Mouse (Mus musculus): ENCODE results near the gene Rps6kb1. TPM values are rescaled to one million over a fixed set of nuclear protein-coding genes. Genes with fewer than 3 reads are reported as not detected.

Gene Rps6kb1
- 45.2 and 56.8 TPM in 2 replicates for polyA plus RNA-seq (2015; fragmentation: Nextera tagmentation; extraction: Ambion mirVana)

GRCm38 (mm10) chr11:86544639-86545299 is at the start of gene Rps6kb1, which contains the start of gene Tubd1:
Rps6kb1 (minus strand) TSS chr11:86544805.
Tubd1 (plus strand) TSS chr11:86544991.
- H3K27ac ChIP-seq (ENCODE audit: low read length): peak within 1 kb of the TSS; percentile 90
- under 1% methylated on average over 43 of the region's 43 CpGs for WGBS
- ATAC-seq: peak; percentile 99
- H3K4me1 ChIP-seq (ENCODE audit: control insufficient read depth, insufficient read depth, low read length): peaks cover 13% of the 10 kb centered on the region
- no peaks in the 10 kb centered on the region for H3K36me3 ChIP-seq (ENCODE audit: control insufficient read depth, insufficient read depth, low read length)
- H3K27me3 ChIP-seq (replicated peaks; ENCODE audit: control insufficient read depth, insufficient read depth, low read length): no peaks in the 10 kb centered on the region
- peak within 1 kb of the TSS; percentile 73 for H3K4me2 ChIP-seq (ENCODE audit: low read depth, low read length)
- peak within 1 kb of the TSS; percentile 99 for H3K9ac ChIP-seq (ENCODE audit: low read depth, low read length)
- H3K9me3 ChIP-seq (ENCODE audit: control insufficient read depth, low read length): no peaks in the 10 kb centered on the region
- H3K4me3 ChIP-seq (ENCODE audit: low read length): peak within 1 kb of the TSS; percentile 82

- Histone ChIP-seq H3K9ac (ENCODE audit: low read depth, low read length) (no peak overlapping the region), H3K4me1 (ENCODE audit: control insufficient read depth, insufficient read depth, low read length) (peaks cover 3% of the 10 kb centered on the region; the same call in 1 of the 2 replicates), H3K27me3 (replicated peaks; ENCODE audit: control insufficient read depth, insufficient read depth, low read length) (no peaks in the 10 kb centered on the region), H3K9me3 (ENCODE audit: control insufficient read depth, low read length) (no peaks in the 10 kb centered on the region), H3K4me2 (ENCODE audit: low read depth, low read length) (no peak overlapping the region), H3K36me3 (ENCODE audit: control insufficient read depth, insufficient read depth, low read length) (no peaks in the 10 kb centered on the region), H3K27ac (ENCODE audit: low read length) (no peak overlapping the region), H3K4me3 (ENCODE audit: low read length) (no peak overlapping the region)
- no peak for ATAC-seq
- 89% methylated on average over 5 of the region's 5 CpGs for WGBS
These were observed 48.8 kb upstream of the Rps6kb1 start for GRCm38 (mm10) chr11:86593443-86593842.

- H3K9me3 ChIP-seq (ENCODE audit: control insufficient read depth, low read length): no peaks in the 10 kb centered on the region
- WGBS: 27% methylated on average over 3 of the region's 3 CpGs
- H3K27me3 ChIP-seq (replicated peaks; ENCODE audit: control insufficient read depth, insufficient read depth, low read length): no peaks in the 10 kb centered on the region
- H3K4me2 ChIP-seq (ENCODE audit: low read depth, low read length): no peak overlapping the region
- peak; percentile 52; the same call in 1 of the 2 replicates for ATAC-seq
- H3K4me1 ChIP-seq (ENCODE audit: control insufficient read depth, insufficient read depth, low read length): peaks cover 4% of the 10 kb centered on the region; the same call in 1 of the 2 replicates
- H3K36me3 ChIP-seq (ENCODE audit: control insufficient read depth, insufficient read depth, low read length): no peaks in the 10 kb centered on the region
- no peak overlapping the region for H3K4me3 ChIP-seq (ENCODE audit: low read length)
- no peak overlapping the region for H3K27ac ChIP-seq (ENCODE audit: low read length)
- H3K9ac ChIP-seq (ENCODE audit: low read depth, low read length): no peak overlapping the region
These were observed 48.4 kb upstream of the Rps6kb1 start for GRCm38 (mm10) chr11:86592993-86593392.

- no peak overlapping the region for H3K27ac ChIP-seq (ENCODE audit: low read length)
- H3K9me3 ChIP-seq (ENCODE audit: control insufficient read depth, low read length): no peaks in the 10 kb centered on the region
- no peaks in the 10 kb centered on the region for H3K36me3 ChIP-seq (ENCODE audit: control insufficient read depth, insufficient read depth, low read length)
- 90% methylated on average over 2 of the region's 2 CpGs for WGBS
- peaks cover 8% of the 10 kb centered on the region; the same call in 1 of the 2 replicates for H3K4me1 ChIP-seq (ENCODE audit: control insufficient read depth, insufficient read depth, low read length)
- H3K4me3 ChIP-seq (ENCODE audit: low read length): no peak overlapping the region
- H3K27me3 ChIP-seq (replicated peaks; ENCODE audit: control insufficient read depth, insufficient read depth, low read length): no peaks in the 10 kb centered on the region
- no peak overlapping the region for H3K9ac ChIP-seq (ENCODE audit: low read depth, low read length)
- H3K4me2 ChIP-seq (ENCODE audit: low read depth, low read length): no peak overlapping the region
- no peak for ATAC-seq
These were observed 47.5 kb upstream of the Rps6kb1 start for GRCm38 (mm10) chr11:86591931-86592616.

- Histone ChIP-seq H3K36me3 (ENCODE audit: control insufficient read depth, insufficient read depth, low read length) (no peaks in the 10 kb centered on the region), H3K4me3 (ENCODE audit: low read length) (no peak overlapping the region), H3K27ac (ENCODE audit: low read length) (no peak overlapping the region), H3K27me3 (replicated peaks; ENCODE audit: control insufficient read depth, insufficient read depth, low read length) (no peaks in the 10 kb centered on the region), H3K4me2 (ENCODE audit: low read depth, low read length) (no peak overlapping the region), H3K9ac (ENCODE audit: low read depth, low read length) (no peak overlapping the region), H3K9me3 (ENCODE audit: control insufficient read depth, low read length) (no peaks in the 10 kb centered on the region), H3K4me1 (ENCODE audit: control insufficient read depth, insufficient read depth, low read length) (peaks cover 8% of the 10 kb centered on the region; the same call in 1 of the 2 replicates)
- ATAC-seq: no peak
- WGBS: 80% methylated on average over 4 of the region's 4 CpGs
These were observed 46.8 kb upstream of the Rps6kb1 start for GRCm38 (mm10) chr11:86591301-86591845.

GRCm38 (mm10) chr11:86590579-86590978 is 46.0 kb upstream of the Rps6kb1 start:
- Histone ChIP-seq H3K36me3 (ENCODE audit: control insufficient read depth, insufficient read depth, low read length) (no peaks in the 10 kb centered on the region), H3K27me3 (replicated peaks; ENCODE audit: control insufficient read depth, insufficient read depth, low read length) (no peaks in the 10 kb centered on the region), H3K4me1 (ENCODE audit: control insufficient read depth, insufficient read depth, low read length) (peaks cover 8% of the 10 kb centered on the region; the same call in 1 of the 2 replicates), H3K4me2 (ENCODE audit: low read depth, low read length) (no peak overlapping the region), H3K9me3 (ENCODE audit: control insufficient read depth, low read length) (no peaks in the 10 kb centered on the region), H3K27ac (ENCODE audit: low read length) (no peak overlapping the region), H3K4me3 (ENCODE audit: low read length) (no peak overlapping the region), H3K9ac (ENCODE audit: low read depth, low read length) (no peak overlapping the region)
- ATAC-seq: no peak
- 89% methylated on average over 10 of the region's 10 CpGs for WGBS

- Histone ChIP-seq H3K27me3 (replicated peaks; ENCODE audit: control insufficient read depth, insufficient read depth, low read length) (no peaks in the 10 kb centered on the region), H3K4me1 (ENCODE audit: control insufficient read depth, insufficient read depth, low read length) (peaks cover 8% of the 10 kb centered on the region; the same call in 1 of the 2 replicates), H3K9me3 (ENCODE audit: control insufficient read depth, low read length) (no peaks in the 10 kb centered on the region), H3K4me3 (ENCODE audit: low read length) (no peak overlapping the region), H3K36me3 (ENCODE audit: control insufficient read depth, insufficient read depth, low read length) (no peaks in the 10 kb centered on the region), H3K4me2 (ENCODE audit: low read depth, low read length) (no peak overlapping the region), H3K9ac (ENCODE audit: low read depth, low read length) (no peak overlapping the region), H3K27ac (ENCODE audit: low read length) (no peak overlapping the region)
- no peak for ATAC-seq
- WGBS: 82% methylated on average over 4 of the region's 4 CpGs
These were observed 45.5 kb upstream of the Rps6kb1 start for GRCm38 (mm10) chr11:86590066-86590465.

- no peak for ATAC-seq
- H3K4me2 ChIP-seq (ENCODE audit: low read depth, low read length): no peak overlapping the region
- H3K36me3 ChIP-seq (ENCODE audit: control insufficient read depth, insufficient read depth, low read length): no peaks in the 10 kb centered on the region
- no peaks in the 10 kb centered on the region for H3K9me3 ChIP-seq (ENCODE audit: control insufficient read depth, low read length)
- 82% methylated on average over 4 of the region's 4 CpGs for WGBS
- H3K4me3 ChIP-seq (ENCODE audit: low read length): no peak overlapping the region
- peak overlapping the region; percentile 18; the same call in 1 of the 2 replicates for H3K27ac ChIP-seq (ENCODE audit: low read length)
- peaks cover 11% of the 10 kb centered on the region; the same call in 1 of the 2 replicates for H3K4me1 ChIP-seq (ENCODE audit: control insufficient read depth, insufficient read depth, low read length)
- no peaks in the 10 kb centered on the region for H3K27me3 ChIP-seq (replicated peaks; ENCODE audit: control insufficient read depth, insufficient read depth, low read length)
- H3K9ac ChIP-seq (ENCODE audit: low read depth, low read length): no peak overlapping the region
These were observed 44.1 kb upstream of the Rps6kb1 start for GRCm38 (mm10) chr11:86588583-86589298.

GRCm38 (mm10) chr11:86587830-86588229 is 43.2 kb upstream of the Rps6kb1 start:
- H3K4me2 ChIP-seq (ENCODE audit: low read depth, low read length): peak overlapping the region; percentile 62
- H3K4me3 ChIP-seq (ENCODE audit: low read length): no peak overlapping the region
- no peak for ATAC-seq
- no peaks in the 10 kb centered on the region for H3K36me3 ChIP-seq (ENCODE audit: control insufficient read depth, insufficient read depth, low read length)
- H3K27ac ChIP-seq (ENCODE audit: low read length): peak overlapping the region; percentile 99
- H3K4me1 ChIP-seq (ENCODE audit: control insufficient read depth, insufficient read depth, low read length): peaks cover 14% of the 10 kb centered on the region
- no peaks in the 10 kb centered on the region for H3K27me3 ChIP-seq (replicated peaks; ENCODE audit: control insufficient read depth, insufficient read depth, low read length)
- peak overlapping the region; percentile 91 for H3K9ac ChIP-seq (ENCODE audit: low read depth, low read length)
- 30% methylated on average over 7 of the region's 7 CpGs for WGBS
- H3K9me3 ChIP-seq (ENCODE audit: control insufficient read depth, low read length): no peaks in the 10 kb centered on the region

Data from intestine, embryonic 16.5 days (tissue).